Mouse (Mus musculus): ENCODE measurements around the gene Osm. TPM values are rescaled to one million over a fixed set of nuclear protein-coding genes. Genes with fewer than 3 reads are reported as not detected.

Osm gene
- polyA plus RNA-seq, 1 experiment from 2014 or later, result not detected

DNA sequence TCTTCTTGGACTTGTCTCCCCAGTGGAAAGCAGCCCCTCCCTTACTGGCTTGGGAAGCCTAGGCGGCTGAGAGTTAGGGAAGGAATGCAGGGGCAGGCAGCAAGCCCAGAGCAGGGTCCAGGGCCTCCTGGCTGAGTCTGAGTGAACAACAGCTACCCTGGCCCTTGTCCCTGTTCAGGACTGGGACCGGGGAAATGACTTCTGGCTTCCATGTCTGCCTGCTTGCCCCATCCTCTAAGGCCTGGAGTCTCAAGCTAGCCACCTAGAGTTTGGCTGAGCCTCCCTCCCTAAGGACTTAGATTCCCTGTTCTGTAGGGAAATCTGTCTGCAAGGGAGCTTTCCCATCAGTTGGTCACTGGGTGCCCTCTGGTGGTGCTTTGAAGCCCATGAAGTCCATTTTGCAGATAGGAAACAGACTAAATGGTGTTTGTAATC lies 16.9 kb upstream of the Osm start:
- no peaks in the 10 kb centered on the region; the same call in 1 of the 2 replicates for H3K9me3 ChIP-seq
- H3K4me3 ChIP-seq, result no peak overlapping the region; the same call in 1 of the 2 replicates
- peak; percentile 56 for DNase-seq (ENCODE audit: extremely low spot score, low spot score)
- no peak overlapping the region for H3K27ac ChIP-seq
- peaks cover 36% of the 10 kb centered on the region for H3K4me1 ChIP-seq
- peaks cover 21% of the 10 kb centered on the region for H3K36me3 ChIP-seq (replicated peaks)
- H3K27me3 ChIP-seq (ENCODE audit: poor library complexity, severe bottlenecking), result peaks cover 39% of the 10 kb centered on the region
- WGBS, result 14% methylated on average over 2 of the region's 2 CpGs

DNA sequence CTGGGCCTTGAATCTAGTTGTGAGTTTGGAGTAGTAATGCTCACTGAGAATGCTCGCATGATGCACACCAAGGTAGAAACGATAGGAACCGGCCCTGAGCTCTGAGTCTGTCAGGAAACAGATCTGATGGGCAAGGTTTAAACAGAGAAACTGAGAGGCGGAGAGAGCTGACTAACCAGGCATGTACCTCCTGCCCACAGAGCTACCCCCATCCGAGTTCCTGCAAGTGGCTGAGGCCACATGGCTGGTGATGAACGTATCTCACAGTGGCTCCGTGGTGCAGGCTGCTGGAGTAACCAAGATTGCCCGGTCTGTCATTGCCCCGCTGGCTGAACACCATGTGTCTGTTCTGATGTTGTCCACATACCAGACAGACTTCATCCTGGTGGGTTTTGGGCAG lies 16.3 kb upstream of the Osm start:
- WGBS, result 64% methylated on average over 9 of the region's 9 CpGs
- H3K36me3 ChIP-seq (replicated peaks), result peaks cover 16% of the 10 kb centered on the region
- H3K27me3 ChIP-seq (ENCODE audit: poor library complexity, severe bottlenecking), result peaks cover 39% of the 10 kb centered on the region
- H3K4me1 ChIP-seq, result peaks cover 36% of the 10 kb centered on the region
- DNase-seq (ENCODE audit: extremely low spot score, low spot score), result no peak
- H3K4me3 ChIP-seq, result no peak overlapping the region
- no peak overlapping the region for H3K27ac ChIP-seq
- no peaks in the 10 kb centered on the region; the same call in 1 of the 2 replicates for H3K9me3 ChIP-seq

- DNase-seq (ENCODE audit: extremely low spot score, low spot score), result peak; percentile 73
- Histone ChIP-seq H3K36me3 (replicated peaks) (peaks cover 7% of the 10 kb centered on the region; the same call in 1 of the 2 replicates), H3K4me3 (no peak overlapping the region), H3K27ac (0 out of 2 replicates have a peak overlapping the region, but pooled peaks have one; percentile 1), H3K9me3 (no peaks in the 10 kb centered on the region; the same call in 1 of the 2 replicates), H3K4me1 (peaks cover 36% of the 10 kb centered on the region), H3K27me3 (ENCODE audit: poor library complexity, severe bottlenecking) (peaks cover 39% of the 10 kb centered on the region)
- whole genome bisulfite sequencing, result 45% methylated on average over 28 of the region's 28 CpGs
Observed at GRCm38 (mm10) chr11:4220443-4221400, 15.5 kb upstream of the Osm start.

DNA sequence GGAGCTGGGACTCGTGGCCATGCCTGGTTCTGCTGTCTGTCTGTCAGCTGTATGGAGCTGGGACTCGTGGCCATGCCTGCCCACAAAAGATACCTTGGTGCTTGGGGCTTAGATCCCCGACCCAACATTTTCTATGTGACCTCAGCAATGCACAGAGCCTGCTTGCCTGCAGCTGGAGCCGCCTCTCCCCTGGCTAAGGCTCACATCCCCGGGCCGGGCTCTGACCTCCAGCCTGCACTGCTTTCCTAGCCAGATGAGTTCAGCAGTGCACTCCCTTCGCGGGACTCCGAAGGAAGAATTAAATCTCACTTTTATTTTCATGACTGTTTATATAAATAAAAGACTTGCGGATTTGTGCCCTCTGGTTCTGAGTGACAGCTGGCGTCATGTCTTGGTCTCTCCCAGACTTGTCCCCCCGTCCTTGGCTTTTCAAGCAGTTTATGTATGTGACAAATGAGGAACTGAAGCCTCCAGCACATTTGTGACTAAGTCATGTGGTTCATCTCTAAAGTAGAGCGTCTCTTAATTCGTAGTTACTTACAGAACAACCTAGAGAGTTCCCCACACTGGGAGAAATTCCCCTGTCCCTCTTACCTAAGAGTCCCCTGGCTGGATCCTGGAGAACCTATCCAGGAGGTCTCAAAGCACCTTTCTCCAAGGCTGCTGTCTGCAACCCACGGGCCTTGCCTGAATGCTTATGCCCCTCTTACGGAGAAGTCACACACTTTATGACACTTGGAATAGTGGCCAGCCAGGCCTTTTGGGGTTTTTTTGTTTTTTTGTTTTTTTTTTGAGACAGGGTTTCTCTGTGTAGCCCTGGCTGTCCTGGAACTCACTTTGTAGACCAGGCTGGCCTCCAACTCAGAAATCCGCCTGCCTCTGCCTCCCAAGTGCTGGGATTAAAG lies 13.9 kb upstream of the Osm start:
- H3K27ac ChIP-seq, result peak overlapping the region; percentile 12; the same call in 1 of the 2 replicates
- H3K4me1 ChIP-seq, result peaks cover 36% of the 10 kb centered on the region
- no peaks in the 10 kb centered on the region; the same call in 1 of the 2 replicates for H3K9me3 ChIP-seq
- no peak for DNase-seq (ENCODE audit: extremely low spot score, low spot score)
- 79% methylated on average over 17 of the region's 17 CpGs for WGBS
- no peaks in the 10 kb centered on the region for H3K36me3 ChIP-seq (replicated peaks)
- H3K27me3 ChIP-seq (ENCODE audit: poor library complexity, severe bottlenecking), result peaks cover 39% of the 10 kb centered on the region
- H3K4me3 ChIP-seq, result no peak overlapping the region

GRCm38 (mm10) chr11:4223393-4224188 lies 12.6 kb upstream of the Osm start:
- peaks cover 27% of the 10 kb centered on the region for H3K27me3 ChIP-seq (ENCODE audit: poor library complexity, severe bottlenecking)
- no peaks in the 10 kb centered on the region for H3K36me3 ChIP-seq (replicated peaks)
- DNase-seq (ENCODE audit: extremely low spot score, low spot score), result no peak
- peaks cover 26% of the 10 kb centered on the region for H3K4me1 ChIP-seq
- no peaks in the 10 kb centered on the region for H3K9me3 ChIP-seq
- peak overlapping the region; percentile 19; the same call in 1 of the 2 replicates for H3K4me3 ChIP-seq
- 26% methylated on average over 6 of the region's 7 CpGs for WGBS
- H3K27ac ChIP-seq, result peak overlapping the region; percentile 67

GRCm38 (mm10) chr11:4224223-4224622 lies 12.0 kb upstream of the Osm start:
- Histone ChIP-seq H3K36me3 (replicated peaks) (no peaks in the 10 kb centered on the region), H3K4me1 (peaks cover 23% of the 10 kb centered on the region), H3K27me3 (ENCODE audit: poor library complexity, severe bottlenecking) (peaks cover 20% of the 10 kb centered on the region), H3K27ac (0 out of 2 replicates have a peak overlapping the region, but pooled peaks have one; percentile 67), H3K4me3 (0 out of 2 replicates have a peak overlapping the region, but pooled peaks have one; percentile 18), H3K9me3 (no peaks in the 10 kb centered on the region)
- 55% methylated on average over 2 of the region's 2 CpGs for WGBS
- no peak for DNase-seq (ENCODE audit: extremely low spot score, low spot score)

GRCm38 (mm10) chr11:4226569-4227325 lies 9.5 kb upstream of the Osm start:
- peaks cover 10% of the 10 kb centered on the region for H3K4me1 ChIP-seq
- H3K36me3 ChIP-seq (replicated peaks), result no peaks in the 10 kb centered on the region
- no peak overlapping the region for H3K4me3 ChIP-seq
- no peaks in the 10 kb centered on the region for H3K27me3 ChIP-seq (ENCODE audit: poor library complexity, severe bottlenecking)
- no peak overlapping the region for H3K27ac ChIP-seq
- no peaks in the 10 kb centered on the region for H3K9me3 ChIP-seq
- DNase-seq (ENCODE audit: extremely low spot score, low spot score), result no peak
- WGBS, result 83% methylated on average over 5 of the region's 5 CpGs

- no peak overlapping the region for H3K27ac ChIP-seq
- no peaks in the 10 kb centered on the region for H3K36me3 ChIP-seq (replicated peaks)
- H3K4me3 ChIP-seq, result no peak overlapping the region
- H3K27me3 ChIP-seq (ENCODE audit: poor library complexity, severe bottlenecking), result no peaks in the 10 kb centered on the region
- no peaks in the 10 kb centered on the region for H3K9me3 ChIP-seq
- 64% methylated on average over 8 of the region's 8 CpGs for WGBS
- no peak for DNase-seq (ENCODE audit: extremely low spot score, low spot score)
- H3K4me1 ChIP-seq, result peaks cover 9% of the 10 kb centered on the region
Observed at GRCm38 (mm10) chr11:4228463-4228862, 7.8 kb upstream of the Osm start.

GRCm38 (mm10) chr11:4229841-4230240 lies 6.4 kb upstream of the Osm start:
- Histone ChIP-seq H3K4me1 (peaks cover 5% of the 10 kb centered on the region; the same call in 1 of the 2 replicates), H3K36me3 (replicated peaks) (no peaks in the 10 kb centered on the region), H3K27ac (no peak overlapping the region), H3K9me3 (no peaks in the 10 kb centered on the region), H3K4me3 (no peak overlapping the region), H3K27me3 (ENCODE audit: poor library complexity, severe bottlenecking) (no peaks in the 10 kb centered on the region)
- 80% methylated on average over 4 of the region's 4 CpGs for WGBS
- DNase-seq (ENCODE audit: extremely low spot score, low spot score), result no peak

- no peak overlapping the region for H3K27ac ChIP-seq
- no peaks in the 10 kb centered on the region for H3K9me3 ChIP-seq
- peaks cover 12% of the 10 kb centered on the region for H3K4me1 ChIP-seq
- no peaks in the 10 kb centered on the region for H3K36me3 ChIP-seq (replicated peaks)
- 85% methylated on average over 2 of the region's 2 CpGs for WGBS
- H3K4me3 ChIP-seq, result no peak overlapping the region
- no peaks in the 10 kb centered on the region for H3K27me3 ChIP-seq (ENCODE audit: poor library complexity, severe bottlenecking)
- DNase-seq (ENCODE audit: extremely low spot score, low spot score), result no peak
Observed at GRCm38 (mm10) chr11:4231435-4231834, 4.8 kb upstream of the Osm start.

DNA sequence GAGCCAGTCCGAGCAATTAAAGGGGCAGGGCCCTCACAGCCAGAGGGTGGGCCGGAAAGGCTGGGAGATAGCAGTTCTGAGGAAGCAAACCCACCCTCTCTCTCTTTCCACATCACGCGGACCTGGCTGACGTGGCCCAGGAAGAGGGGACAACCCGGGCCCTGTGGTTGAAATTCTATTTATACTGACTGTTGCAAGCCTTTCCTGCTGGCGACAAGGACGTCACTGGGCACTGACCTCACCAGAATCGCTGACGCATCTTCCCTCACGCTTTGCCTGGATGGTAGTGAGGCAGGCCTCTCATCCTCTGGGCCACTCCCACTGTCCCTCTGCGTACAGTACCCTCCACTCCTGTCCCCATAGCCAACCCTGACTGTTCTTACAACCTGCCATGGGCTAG lies 3.6 kb upstream of the Osm start:
- H3K36me3 ChIP-seq (replicated peaks), result no peaks in the 10 kb centered on the region
- H3K27ac ChIP-seq, result no peak overlapping the region
- no peak for DNase-seq (ENCODE audit: extremely low spot score, low spot score)
- no peak overlapping the region for H3K4me3 ChIP-seq
- no peaks in the 10 kb centered on the region for H3K27me3 ChIP-seq (ENCODE audit: poor library complexity, severe bottlenecking)
- no peaks in the 10 kb centered on the region for H3K9me3 ChIP-seq
- WGBS, result 70% methylated on average over 12 of the region's 12 CpGs
- H3K4me1 ChIP-seq, result peaks cover 12% of the 10 kb centered on the region
